Mouse (Mus musculus): Measurements from ENCODE around the gene Dlat. TPM values are rescaled to one million over a fixed set of nuclear protein-coding genes. Genes with fewer than 3 reads are reported as not detected.

Gene Dlat
- polyA plus RNA-seq, 1 experiment from 2014 or later, result 63.7 TPM

GRCm38 (mm10) chr9:50604338-50604737, 55.2 kb downstream of the Dlat start:
- 3% methylated on average over 6 of the region's 6 CpGs for WGBS
- no peaks in the 10 kb centered on the region for H3K9me3 ChIP-seq (ENCODE audit: control insufficient read depth, low read length)
- peaks cover 6% of the 10 kb centered on the region; the same call in 1 of the 2 replicates for H3K36me3 ChIP-seq (ENCODE audit: control insufficient read depth, insufficient read depth, low read length)
- peaks cover 4% of the 10 kb centered on the region for H3K4me1 ChIP-seq (ENCODE audit: control insufficient read depth, insufficient read depth, low read length)
- DNase-seq (ENCODE audit: low spot score) (no peak), ATAC-seq (ENCODE audit: insufficient number of reproducible peaks, low FRiP score, low TSS enrichment, low read depth) (no peak)
- peak overlapping the region; percentile 64 for H3K4me2 ChIP-seq (ENCODE audit: low read depth, severe bottlenecking)
- H3K9ac ChIP-seq (ENCODE audit: low read length), result peak overlapping the region; percentile 86
- no peak overlapping the region for H3K27ac ChIP-seq (replicated peaks; ENCODE audit: low read depth, low read length)
- H3K27me3 ChIP-seq (ENCODE audit: control insufficient read depth, insufficient read depth, low read length), result no peaks in the 10 kb centered on the region
- peak overlapping the region; percentile 72 for H3K4me3 ChIP-seq (ENCODE audit: low read depth, low read length)

- H3K4me3 ChIP-seq (ENCODE audit: low read depth, low read length), result peak overlapping the region; percentile 72
- ATAC-seq (ENCODE audit: insufficient number of reproducible peaks, low FRiP score, low TSS enrichment, low read depth) (peak; percentile 80), DNase-seq (ENCODE audit: low spot score) (no peak)
- H3K4me2 ChIP-seq (ENCODE audit: low read depth, severe bottlenecking), result peak overlapping the region; percentile 64
- H3K27me3 ChIP-seq (ENCODE audit: control insufficient read depth, insufficient read depth, low read length), result no peaks in the 10 kb centered on the region
- H3K4me1 ChIP-seq (ENCODE audit: control insufficient read depth, insufficient read depth, low read length), result peaks cover 4% of the 10 kb centered on the region
- peaks cover 8% of the 10 kb centered on the region; the same call in 1 of the 2 replicates for H3K36me3 ChIP-seq (ENCODE audit: control insufficient read depth, insufficient read depth, low read length)
- peak overlapping the region; percentile 86 for H3K9ac ChIP-seq (ENCODE audit: low read length)
- H3K27ac ChIP-seq (replicated peaks; ENCODE audit: low read depth, low read length), result peak overlapping the region; percentile 71; the same call in 1 of the 2 replicates
- H3K9me3 ChIP-seq (ENCODE audit: control insufficient read depth, low read length), result no peaks in the 10 kb centered on the region
- WGBS, result under 1% methylated on average over 24 of the region's 24 CpGs
Observed at GRCm38 (mm10) chr9:50603998-50604324, 55.6 kb downstream of the Dlat start.

GRCm38 (mm10) chr9:50603189-50603997, 56.2 kb downstream of the Dlat start, which contains the start of the genes Sdhd and Timm8b:
Sdhd (minus strand) TSS chr9:50603812.
Timm8b (plus strand) TSS chr9:50603910.
- Histone ChIP-seq H3K27me3 (ENCODE audit: control insufficient read depth, insufficient read depth, low read length) (no peaks in the 10 kb centered on the region), H3K4me1 (ENCODE audit: control insufficient read depth, insufficient read depth, low read length) (peaks cover 4% of the 10 kb centered on the region), H3K9me3 (ENCODE audit: control insufficient read depth, low read length) (no peaks in the 10 kb centered on the region), H3K9ac (ENCODE audit: low read length) (peak within 1 kb of the TSS; percentile 86), H3K4me3 (ENCODE audit: low read depth, low read length) (peak within 1 kb of the TSS; percentile 72), H3K27ac (replicated peaks; ENCODE audit: low read depth, low read length) (peak within 1 kb of the TSS; percentile 71; the same call in 1 of the 2 replicates), H3K36me3 (ENCODE audit: control insufficient read depth, insufficient read depth, low read length) (peaks cover 13% of the 10 kb centered on the region; the same call in 1 of the 2 replicates), H3K4me2 (ENCODE audit: low read depth, severe bottlenecking) (peak within 1 kb of the TSS; percentile 64)
- DNase-seq (ENCODE audit: low spot score) (peak; percentile 92), ATAC-seq (ENCODE audit: insufficient number of reproducible peaks, low FRiP score, low TSS enrichment, low read depth) (peak; percentile 95)
- WGBS, result under 1% methylated on average over 48 of the region's 48 CpGs

DNA sequence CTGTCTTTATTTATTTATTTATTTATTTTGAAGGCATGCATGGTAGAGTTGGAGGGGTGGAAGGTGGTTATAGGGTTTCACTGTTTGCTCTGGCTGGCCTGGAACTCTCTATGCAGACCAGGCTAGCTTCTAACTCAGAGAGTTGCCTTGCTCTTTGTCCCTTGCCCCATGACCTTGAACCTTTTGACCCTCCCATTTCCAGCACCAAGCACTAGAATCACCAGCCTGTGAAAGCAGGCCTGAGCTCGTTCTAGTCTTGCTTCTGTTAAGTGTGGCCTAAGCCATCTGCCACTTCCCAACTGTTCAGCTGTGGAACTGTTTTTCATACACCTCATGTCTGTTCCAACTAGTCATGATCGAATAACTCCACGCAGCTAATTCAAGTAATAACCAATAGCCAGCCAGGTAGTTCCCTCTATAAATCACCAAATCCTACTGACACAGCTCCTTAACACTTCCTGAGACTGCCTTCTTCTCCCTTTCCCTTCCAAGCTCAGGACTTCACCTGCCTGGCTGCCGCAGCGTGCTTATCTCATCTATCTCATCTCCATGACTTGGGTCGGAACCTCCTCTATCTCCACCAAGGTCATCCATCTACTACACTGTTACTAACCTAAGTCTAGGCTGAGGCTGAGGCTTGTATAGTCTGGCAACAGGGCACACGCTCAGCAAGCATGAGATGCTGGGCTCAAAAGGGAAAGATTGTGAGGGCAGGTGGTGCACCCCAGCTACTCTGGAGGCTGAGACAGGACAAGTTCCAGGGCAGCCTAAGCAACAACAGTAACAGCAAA, 57.3 kb downstream of the Dlat start:
- H3K4me3 ChIP-seq (ENCODE audit: low read depth, low read length), result peak overlapping the region; percentile 72
- H3K9ac ChIP-seq (ENCODE audit: low read length), result no peak overlapping the region
- no peaks in the 10 kb centered on the region for H3K9me3 ChIP-seq (ENCODE audit: control insufficient read depth, low read length)
- no peak for DNase-seq (ENCODE audit: low spot score)
- H3K4me2 ChIP-seq (ENCODE audit: low read depth, severe bottlenecking), result peak overlapping the region; percentile 64
- no peak overlapping the region for H3K27ac ChIP-seq (replicated peaks; ENCODE audit: low read depth, low read length)
- 89% methylated on average over 7 of the region's 7 CpGs for WGBS
- no peaks in the 10 kb centered on the region for H3K27me3 ChIP-seq (ENCODE audit: control insufficient read depth, insufficient read depth, low read length)
- no peak for ATAC-seq (ENCODE audit: insufficient number of reproducible peaks, low FRiP score, low TSS enrichment, low read depth)
- H3K36me3 ChIP-seq (ENCODE audit: control insufficient read depth, insufficient read depth, low read length), result peaks cover 14% of the 10 kb centered on the region; the same call in 1 of the 2 replicates
- peaks cover 4% of the 10 kb centered on the region for H3K4me1 ChIP-seq (ENCODE audit: control insufficient read depth, insufficient read depth, low read length)

DNA sequence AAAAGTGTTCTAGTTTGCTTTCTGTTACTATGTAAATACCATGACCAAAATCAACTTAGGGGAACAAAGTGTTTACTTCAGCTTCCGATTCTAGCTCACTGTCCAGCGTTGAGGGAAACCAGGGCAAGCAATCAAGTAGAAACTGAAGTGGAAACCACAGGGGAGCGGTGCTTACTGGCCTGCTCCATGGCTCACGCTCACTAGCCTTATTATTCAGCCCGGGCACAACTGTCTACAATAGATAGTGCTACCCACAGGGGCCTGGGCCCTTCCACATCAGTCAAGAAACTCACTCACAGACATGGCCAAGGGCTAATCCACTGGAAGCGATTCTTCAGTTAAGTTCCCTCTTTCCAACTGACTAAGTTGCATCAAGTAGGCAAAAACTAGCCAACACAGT, 58.0 kb downstream of the Dlat start:
- no peak overlapping the region for H3K9ac ChIP-seq (ENCODE audit: low read length)
- H3K9me3 ChIP-seq (ENCODE audit: control insufficient read depth, low read length), result no peaks in the 10 kb centered on the region
- no peak overlapping the region for H3K4me2 ChIP-seq (ENCODE audit: low read depth, severe bottlenecking)
- no peak overlapping the region for H3K27ac ChIP-seq (replicated peaks; ENCODE audit: low read depth, low read length)
- no peak overlapping the region for H3K4me3 ChIP-seq (ENCODE audit: low read depth, low read length)
- DNase-seq (ENCODE audit: low spot score), result no peak
- H3K4me1 ChIP-seq (ENCODE audit: control insufficient read depth, insufficient read depth, low read length), result peaks cover 4% of the 10 kb centered on the region
- H3K27me3 ChIP-seq (ENCODE audit: control insufficient read depth, insufficient read depth, low read length), result no peaks in the 10 kb centered on the region
- 92% methylated on average over 6 of the region's 6 CpGs for WGBS
- peaks cover 20% of the 10 kb centered on the region; the same call in 1 of the 2 replicates for H3K36me3 ChIP-seq (ENCODE audit: control insufficient read depth, insufficient read depth, low read length)
- no peak for ATAC-seq (ENCODE audit: insufficient number of reproducible peaks, low FRiP score, low TSS enrichment, low read depth)

DNA sequence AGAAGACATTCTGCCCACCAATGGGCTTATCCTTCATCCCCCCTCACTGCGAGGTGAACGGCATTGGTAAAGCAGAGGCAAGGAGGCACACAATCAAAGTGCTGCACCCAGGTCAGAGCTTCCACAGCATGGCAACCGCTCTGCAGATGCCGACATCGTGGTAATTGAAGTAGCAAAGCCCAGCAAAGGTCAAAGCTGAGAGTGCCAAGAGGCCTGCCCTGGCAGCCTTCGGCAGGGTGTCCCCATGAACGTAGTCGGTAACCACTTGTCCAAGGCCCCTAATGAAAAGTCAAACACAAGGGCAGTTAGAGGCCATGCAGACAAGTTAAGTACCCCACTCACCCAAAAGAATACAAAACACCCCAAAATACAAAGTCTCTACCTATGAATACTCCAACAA, 62.6 kb downstream of the Dlat start:
- no peak for ATAC-seq (ENCODE audit: insufficient number of reproducible peaks, low FRiP score, low TSS enrichment, low read depth)
- no peak overlapping the region for H3K4me2 ChIP-seq (ENCODE audit: low read depth, severe bottlenecking)
- 93% methylated on average over 8 of the region's 8 CpGs for WGBS

DNA sequence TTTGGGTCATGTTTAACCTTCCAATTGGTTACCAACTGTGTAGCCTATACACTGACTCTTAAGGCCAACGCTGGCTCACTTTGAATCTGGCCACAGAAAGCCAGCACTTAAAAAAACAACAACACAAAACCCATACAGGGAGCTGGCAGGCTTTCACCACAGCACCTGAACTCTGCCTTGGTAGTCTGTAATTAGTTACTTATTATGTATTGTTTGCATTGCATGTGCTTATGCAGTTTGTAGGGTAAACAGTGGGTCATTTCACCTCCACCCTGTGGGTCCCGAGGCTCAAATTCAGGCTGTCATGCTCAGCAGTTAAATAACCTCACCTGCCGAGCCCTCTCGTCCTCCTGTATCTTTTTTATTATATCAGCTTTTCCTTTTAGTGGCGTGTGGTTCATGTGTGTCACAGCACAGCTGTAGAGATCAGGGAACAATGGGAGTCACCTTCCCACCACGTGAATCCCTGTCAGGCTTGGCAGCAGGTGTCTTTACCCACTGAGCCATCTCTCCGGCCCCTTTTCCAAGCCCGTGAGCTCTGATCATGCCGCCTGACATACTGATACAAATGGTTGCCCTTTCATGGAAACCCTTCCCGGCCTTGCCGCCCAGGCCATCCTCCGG, 64.7 kb downstream of the Dlat start:
- WGBS, result 80% methylated on average over 12 of the region's 12 CpGs
- H3K4me2 ChIP-seq (ENCODE audit: low read depth, severe bottlenecking), result no peak overlapping the region
- H3K36me3 ChIP-seq (ENCODE audit: control insufficient read depth, insufficient read depth, low read length), result peaks cover 22% of the 10 kb centered on the region; the same call in 1 of the 2 replicates
- H3K4me1 ChIP-seq (ENCODE audit: control insufficient read depth, insufficient read depth, low read length), result no peaks in the 10 kb centered on the region
- H3K4me3 ChIP-seq (ENCODE audit: low read depth, low read length), result no peak overlapping the region
- no peak overlapping the region for H3K9ac ChIP-seq (ENCODE audit: low read length)
- DNase-seq (ENCODE audit: low spot score) (no peak), ATAC-seq (ENCODE audit: insufficient number of reproducible peaks, low FRiP score, low TSS enrichment, low read depth) (no peak)
- no peak overlapping the region for H3K27ac ChIP-seq (replicated peaks; ENCODE audit: low read depth, low read length)
- H3K9me3 ChIP-seq (ENCODE audit: control insufficient read depth, low read length), result no peaks in the 10 kb centered on the region
- H3K27me3 ChIP-seq (ENCODE audit: control insufficient read depth, insufficient read depth, low read length), result no peaks in the 10 kb centered on the region

More for the DNA sequence above, 62.6 kb downstream of the Dlat start:
- Histone ChIP-seq H3K9me3 (ENCODE audit: control insufficient read depth, low read length) (no peaks in the 10 kb centered on the region), H3K9ac (ENCODE audit: low read length) (no peak overlapping the region), H3K4me1 (ENCODE audit: control insufficient read depth, insufficient read depth, low read length) (no peaks in the 10 kb centered on the region), H3K27me3 (ENCODE audit: control insufficient read depth, insufficient read depth, low read length) (no peaks in the 10 kb centered on the region), H3K36me3 (ENCODE audit: control insufficient read depth, insufficient read depth, low read length) (peaks cover 24% of the 10 kb centered on the region; the same call in 1 of the 2 replicates), H3K4me3 (ENCODE audit: low read depth, low read length) (no peak overlapping the region), H3K27ac (replicated peaks; ENCODE audit: low read depth, low read length) (no peak overlapping the region)
- DNase-seq (ENCODE audit: low spot score), result no peak

DNA sequence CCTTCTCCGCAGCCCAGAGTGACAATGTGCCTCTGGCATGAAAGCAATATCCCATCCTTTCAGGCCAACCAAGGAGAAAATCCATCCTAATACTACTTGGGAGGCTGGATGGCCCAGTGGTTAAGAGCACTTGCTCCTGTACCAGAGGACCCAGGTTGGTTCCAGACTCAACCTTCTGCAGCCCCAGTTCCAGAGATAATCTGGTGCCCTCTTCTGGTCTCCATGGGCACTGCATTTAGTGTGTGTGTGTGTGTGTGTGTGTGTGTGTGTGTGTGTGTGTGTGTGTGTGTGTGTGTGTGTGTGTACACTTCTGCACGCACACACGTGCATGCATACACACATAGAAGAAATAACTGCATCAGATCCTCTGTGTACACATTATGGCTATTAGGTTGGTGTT, 66.0 kb downstream of the Dlat start:
- no peak for ATAC-seq (ENCODE audit: insufficient number of reproducible peaks, low FRiP score, low TSS enrichment, low read depth)
- peak; percentile 49 for DNase-seq (ENCODE audit: low spot score)

More for the DNA sequence above, 66.0 kb downstream of the Dlat start:
- H3K4me3 ChIP-seq (ENCODE audit: low read depth, low read length), result no peak overlapping the region
- no peaks in the 10 kb centered on the region for H3K4me1 ChIP-seq (ENCODE audit: control insufficient read depth, insufficient read depth, low read length)
- H3K4me2 ChIP-seq (ENCODE audit: low read depth, severe bottlenecking), result no peak overlapping the region
- H3K9ac ChIP-seq (ENCODE audit: low read length), result no peak overlapping the region
- 74% methylated on average over 3 of the region's 3 CpGs for WGBS
- H3K27me3 ChIP-seq (ENCODE audit: control insufficient read depth, insufficient read depth, low read length), result no peaks in the 10 kb centered on the region
- H3K36me3 ChIP-seq (ENCODE audit: control insufficient read depth, insufficient read depth, low read length), result peaks cover 15% of the 10 kb centered on the region; the same call in 1 of the 2 replicates
- H3K9me3 ChIP-seq (ENCODE audit: control insufficient read depth, low read length), result no peaks in the 10 kb centered on the region
- H3K27ac ChIP-seq (replicated peaks; ENCODE audit: low read depth, low read length), result no peak overlapping the region
